Mouse (Mus musculus) lung, embryonic 15.5 days (tissue): ENCODE measurements at regions not wholly inside any gene's neighbourhood (a gene's known extent, or its start where the extent isn't known, plus 50 kb on each side); places are given as distances from the start of the nearest gene placed in this dataset.

Experiments used
- ATAC-seq: fragments of 200-750 bp; cut with Nextera tagmentation; 2 replicates; pipeline ENCODE4 v1.8.0; 2017; ENCODE audit warnings: moderate number of reproducible peaks, borderline replicate concordance; ENCODE audit not compliant: low FRiP score, low TSS enrichment; ENCODE audit errors: extremely low read depth
- H3K27ac ChIP-seq: fragments of 300-500 bp; sonication (generic); 2 replicates; pipeline ENCODE4 v1.5.1; 2015; ENCODE audit warnings: moderate library complexity, mild to moderate bottlenecking, inconsistent platforms
- H3K27me3 ChIP-seq: fragments of 300-500 bp; sonication (generic); 2 replicates; pipeline ENCODE4 v1.6.1; 2015; ENCODE audit warnings: inconsistent platforms
- H3K36me3 ChIP-seq: fragments of 300-500 bp; sonication (generic); 2 replicates; pipeline ENCODE4 v1.6.1; 2015; ENCODE audit warnings: inconsistent platforms
- H3K4me1 ChIP-seq: fragments of 300-500 bp; sonication (generic); 2 replicates; pipeline ENCODE4 v1.6.1; 2015; ENCODE audit warnings: inconsistent platforms
- H3K4me2 ChIP-seq: fragments of 300-500 bp; sonication (generic); 2 replicates; pipeline ENCODE4 v1.6.1; 2015; ENCODE audit warnings: inconsistent platforms, mild to moderate bottlenecking, moderate library complexity
- H3K4me3 ChIP-seq: fragments of 300-500 bp; sonication (generic); 2 replicates; pipeline ENCODE4 v1.5.1; 2015; ENCODE audit warnings: mild to moderate bottlenecking, inconsistent platforms
- H3K9ac ChIP-seq: fragments of 300-500 bp; sonication (generic); 2 replicates; pipeline ENCODE4 v1.6.1; 2015; ENCODE audit warnings: inconsistent platforms
- H3K9me3 ChIP-seq: fragments of 300-500 bp; sonication (generic); 2 replicates; pipeline ENCODE4 v1.6.1; 2016; ENCODE audit warnings: inconsistent platforms
- WGBS: fragments of 180-500 bp; shearing (Covaris S2); methylation state at CpG from one replicate; pipeline ENCODE4 v1.1.7; 2015; 5-methylcytosine and 5-hydroxymethylcytosine counted together

- no peak for ATAC-seq
- H3K36me3 ChIP-seq = no peaks in the 10 kb centered on the region
- H3K9ac ChIP-seq = no peak overlapping the region
- no peak overlapping the region for H3K4me2 ChIP-seq
- H3K27ac ChIP-seq = no peak overlapping the region
- H3K9me3 ChIP-seq = no peaks in the 10 kb centered on the region
- no peak overlapping the region for H3K4me3 ChIP-seq
- WGBS = 45% methylated on average over 2 of the region's 2 CpGs
- peaks cover 5% of the 10 kb centered on the region for H3K4me1 ChIP-seq
- no peaks in the 10 kb centered on the region for H3K27me3 ChIP-seq
Observed at GRCm38 (mm10) chr2:137536581-137536980, 420.1 kb upstream of the Jag1 start.

GRCm38 (mm10) chr2:137516271-137516670, 399.8 kb upstream of the Jag1 start:
- H3K27me3 ChIP-seq = no peaks in the 10 kb centered on the region
- no peaks in the 10 kb centered on the region for H3K4me1 ChIP-seq
- 67% methylated on average over 2 of the region's 2 CpGs for WGBS
- no peak for ATAC-seq
- no peaks in the 10 kb centered on the region for H3K9me3 ChIP-seq
- no peaks in the 10 kb centered on the region for H3K36me3 ChIP-seq
- H3K4me3 ChIP-seq = no peak overlapping the region
- no peak overlapping the region for H3K27ac ChIP-seq
- no peak overlapping the region for H3K9ac ChIP-seq
- H3K4me2 ChIP-seq = no peak overlapping the region

GRCm38 (mm10) chr2:137515043-137515442, 398.6 kb upstream of the Jag1 start:
- no peak for ATAC-seq

GRCm38 (mm10) chr2:137513895-137514506, 397.6 kb upstream of the Jag1 start:
- 25% methylated on average over 2 of the region's 2 CpGs for WGBS
- H3K27me3 ChIP-seq = no peaks in the 10 kb centered on the region
- ATAC-seq = no peak

More at GRCm38 (mm10) chr2:137515043-137515442, 398.6 kb upstream of the Jag1 start:
- Histone ChIP-seq H3K27me3 (no peaks in the 10 kb centered on the region), H3K4me1 (no peaks in the 10 kb centered on the region), H3K4me3 (no peak overlapping the region), H3K27ac (no peak overlapping the region), H3K4me2 (no peak overlapping the region), H3K9me3 (no peaks in the 10 kb centered on the region), H3K36me3 (no peaks in the 10 kb centered on the region), H3K9ac (no peak overlapping the region)
- 50% methylated on average over 3 of the region's 3 CpGs for whole genome bisulfite sequencing

GRCm38 (mm10) chr2:137510671-137511235, 394.3 kb upstream of the Jag1 start:
- no peaks in the 10 kb centered on the region for H3K4me1 ChIP-seq
- no peaks in the 10 kb centered on the region for H3K36me3 ChIP-seq
- no peak overlapping the region for H3K27ac ChIP-seq
- no peaks in the 10 kb centered on the region for H3K27me3 ChIP-seq
- 72% methylated on average over 3 of the region's 3 CpGs for WGBS
- no peaks in the 10 kb centered on the region for H3K9me3 ChIP-seq
- no peak overlapping the region for H3K4me2 ChIP-seq
- no peak overlapping the region for H3K9ac ChIP-seq
- H3K4me3 ChIP-seq = no peak overlapping the region
- no peak for ATAC-seq

More at GRCm38 (mm10) chr2:137513895-137514506, 397.6 kb upstream of the Jag1 start:
- Histone ChIP-seq H3K4me2 (no peak overlapping the region), H3K4me1 (no peaks in the 10 kb centered on the region), H3K9ac (no peak overlapping the region), H3K36me3 (no peaks in the 10 kb centered on the region), H3K4me3 (no peak overlapping the region), H3K9me3 (no peaks in the 10 kb centered on the region), H3K27ac (no peak overlapping the region)

- Histone ChIP-seq H3K4me3 (no peak overlapping the region), H3K4me1 (no peaks in the 10 kb centered on the region), H3K4me2 (no peak overlapping the region), H3K27me3 (no peaks in the 10 kb centered on the region), H3K36me3 (no peaks in the 10 kb centered on the region), H3K9me3 (no peaks in the 10 kb centered on the region), H3K27ac (no peak overlapping the region), H3K9ac (no peak overlapping the region)
- no peak for ATAC-seq
- WGBS = 14% methylated on average over 1 of the region's 1 CpGs
Observed at GRCm38 (mm10) chr2:137501236-137501635, 384.8 kb upstream of the Jag1 start.

GRCm38 (mm10) chr2:137497616-137498015, 381.2 kb upstream of the Jag1 start:
- ATAC-seq = no peak
- Histone ChIP-seq H3K4me1 (no peaks in the 10 kb centered on the region), H3K4me2 (no peak overlapping the region), H3K27ac (no peak overlapping the region), H3K4me3 (no peak overlapping the region), H3K9me3 (no peaks in the 10 kb centered on the region), H3K9ac (no peak overlapping the region), H3K27me3 (no peaks in the 10 kb centered on the region), H3K36me3 (no peaks in the 10 kb centered on the region)
- 62% methylated on average over 2 of the region's 2 CpGs for WGBS

- H3K27me3 ChIP-seq = no peaks in the 10 kb centered on the region
- no peak overlapping the region for H3K9ac ChIP-seq
- 61% methylated on average over 5 of the region's 5 CpGs for WGBS
- no peaks in the 10 kb centered on the region for H3K36me3 ChIP-seq
- H3K27ac ChIP-seq = no peak overlapping the region
- no peak for ATAC-seq
- H3K9me3 ChIP-seq = no peaks in the 10 kb centered on the region
- H3K4me1 ChIP-seq = no peaks in the 10 kb centered on the region
- no peak overlapping the region for H3K4me2 ChIP-seq
- no peak overlapping the region for H3K4me3 ChIP-seq
Observed at GRCm38 (mm10) chr2:137493600-137493999, 377.2 kb upstream of the Jag1 start.

GRCm38 (mm10) chr2:137489181-137489682, 372.8 kb upstream of the Jag1 start:
- no peaks in the 10 kb centered on the region for H3K9me3 ChIP-seq
- H3K4me1 ChIP-seq = no peaks in the 10 kb centered on the region
- no peak overlapping the region for H3K4me3 ChIP-seq
- 49% methylated on average over 5 of the region's 5 CpGs for WGBS
- no peaks in the 10 kb centered on the region for H3K27me3 ChIP-seq
- ATAC-seq = no peak
- no peak overlapping the region for H3K27ac ChIP-seq
- no peak overlapping the region for H3K9ac ChIP-seq
- no peak overlapping the region for H3K4me2 ChIP-seq
- H3K36me3 ChIP-seq = no peaks in the 10 kb centered on the region

- Histone ChIP-seq H3K4me2 (no peak overlapping the region), H3K27ac (no peak overlapping the region), H3K4me3 (no peak overlapping the region), H3K4me1 (no peaks in the 10 kb centered on the region), H3K27me3 (no peaks in the 10 kb centered on the region), H3K9ac (no peak overlapping the region), H3K9me3 (no peaks in the 10 kb centered on the region), H3K36me3 (no peaks in the 10 kb centered on the region)
- 26% methylated on average over 1 of the region's 1 CpGs for WGBS
- no peak for ATAC-seq
Observed at GRCm38 (mm10) chr2:137468769-137469168, 352.3 kb upstream of the Jag1 start.

GRCm38 (mm10) chr2:137457061-137457753, 340.8 kb upstream of the Jag1 start:
- Histone ChIP-seq H3K9ac (no peak overlapping the region), H3K4me1 (0 out of 2 replicates have a peak, but pooled peaks cover 3% of the 10 kb centered on the region), H3K4me2 (no peak overlapping the region), H3K4me3 (no peak overlapping the region), H3K36me3 (no peaks in the 10 kb centered on the region), H3K9me3 (no peaks in the 10 kb centered on the region), H3K27me3 (no peaks in the 10 kb centered on the region), H3K27ac (no peak overlapping the region)
- 44% methylated on average over 4 of the region's 4 CpGs for WGBS
- no peak for ATAC-seq

GRCm38 (mm10) chr2:137456436-137456835, 340.0 kb upstream of the Jag1 start:
- WGBS = 47% methylated on average over 3 of the region's 3 CpGs
- no peaks in the 10 kb centered on the region for H3K27me3 ChIP-seq
- no peak overlapping the region for H3K4me2 ChIP-seq
- H3K9ac ChIP-seq = no peak overlapping the region
- H3K27ac ChIP-seq = no peak overlapping the region
- H3K9me3 ChIP-seq = no peaks in the 10 kb centered on the region
- no peak overlapping the region for H3K4me3 ChIP-seq
- ATAC-seq = no peak
- H3K4me1 ChIP-seq = 0 out of 2 replicates have a peak, but pooled peaks cover 3% of the 10 kb centered on the region
- no peaks in the 10 kb centered on the region for H3K36me3 ChIP-seq
